Mouse (Mus musculus) CD4-positive, CD25-positive, alpha-beta regulatory T cell, adult 2 months (primary cell): ENCODE results near the gene Bpifa2.
"Not testable (repeated sequence)": the region's sequence is repeated elsewhere in the genome, so short reads cannot be mapped to it uniquely, and the experiment has no call there.

ENCODE experiments used
- DNase-seq: peaks from one replicate; pipeline ENCODE4 v3.0.0-alpha.2; 2012; ENCODE audit warnings: low read depth, low spot score

Bpifa2 gene

GRCm38 (mm10) chr2:154007965-154008364 is at the start of gene Bpifa2:
Bpifa2 (plus strand) TSS chr2:154008265.
- DNase-seq: no peak

- no peak for DNase-seq
Measured at GRCm38 (mm10) chr2:153962821-153963331, 45.2 kb upstream of the Bpifa2 start.

DNA sequence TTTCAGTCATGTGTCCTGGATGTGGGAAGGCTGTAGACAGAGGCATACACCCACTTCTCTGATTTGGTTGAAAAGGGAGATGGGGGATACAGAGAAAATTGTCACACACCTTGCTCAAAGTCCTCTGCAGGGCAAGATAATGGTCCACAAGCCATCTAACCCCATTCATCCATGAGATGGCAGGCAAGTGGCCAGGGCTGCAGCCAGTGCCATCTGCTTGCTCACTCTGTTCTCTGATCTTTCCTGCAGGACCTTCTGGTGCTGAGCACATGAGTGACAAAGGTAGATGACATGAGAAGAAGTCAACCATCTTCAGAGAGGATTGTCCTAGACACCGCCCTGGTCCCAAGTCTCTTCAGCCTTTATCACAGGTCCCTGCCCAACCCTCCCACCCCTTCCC is 44.7 kb upstream of the Bpifa2 start:
- DNase-seq: no peak

- no peak for DNase-seq
Measured at GRCm38 (mm10) chr2:153970221-153970620, 37.8 kb upstream of the Bpifa2 start.

- DNase-seq: no peak
Measured at GRCm38 (mm10) chr2:153974582-153974981, 33.5 kb upstream of the Bpifa2 start, which contains the start of gene Bpifa6. Bpifa6 (plus strand) TSS chr2:153974945.

- peak; percentile 64 for DNase-seq
Measured at GRCm38 (mm10) chr2:153995770-153996169, 12.3 kb upstream of the Bpifa2 start.

DNA sequence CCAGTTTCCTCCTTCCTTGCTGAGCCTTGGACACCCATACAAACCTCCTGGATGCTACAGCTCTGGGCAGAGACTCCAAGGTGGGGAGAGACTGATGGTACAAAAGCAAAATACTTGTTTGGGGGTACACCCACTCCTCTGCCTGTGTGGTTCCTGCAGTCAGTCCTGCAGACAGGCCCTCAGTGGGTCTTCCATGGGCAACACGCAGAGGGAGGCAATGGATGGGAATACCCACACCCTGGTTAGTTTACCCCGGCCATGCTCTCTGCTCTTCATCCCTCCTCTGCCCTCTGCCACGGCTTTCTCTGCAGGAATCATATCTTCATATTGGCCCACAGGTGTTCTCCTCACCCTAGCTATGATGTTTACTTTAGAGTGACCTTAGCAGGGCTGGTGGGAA is 7.6 kb upstream of the Bpifa2 start:
- no peak for DNase-seq

DNA sequence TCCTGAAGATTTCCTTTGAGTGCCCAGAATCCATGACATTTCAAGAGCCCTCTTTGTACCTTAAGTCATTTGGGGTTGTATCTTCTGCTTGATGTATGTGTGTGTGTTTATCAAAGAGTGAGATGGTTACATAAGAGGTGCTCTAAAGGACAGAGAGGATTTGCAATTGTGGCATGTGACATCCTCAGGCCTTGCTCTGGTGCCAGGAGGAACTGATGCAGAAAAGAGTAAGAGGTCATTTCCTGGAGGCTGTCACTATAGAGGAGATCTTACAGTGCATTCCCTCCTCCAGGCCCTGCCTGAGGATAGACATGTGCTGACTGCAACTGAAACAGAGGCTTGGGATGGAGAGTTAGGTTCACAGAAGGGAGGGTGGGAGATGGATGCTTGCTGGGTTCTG is 7.0 kb upstream of the Bpifa2 start:
- DNase-seq: no peak

GRCm38 (mm10) chr2:154004456-154004855 is 3.6 kb upstream of the Bpifa2 start:
- no peak for DNase-seq

GRCm38 (mm10) chr2:154005094-154005493 is 3.0 kb upstream of the Bpifa2 start:
- no peak for DNase-seq

GRCm38 (mm10) chr2:154005734-154006133 is 2.3 kb upstream of the Bpifa2 start:
- DNase-seq: no peak

DNA sequence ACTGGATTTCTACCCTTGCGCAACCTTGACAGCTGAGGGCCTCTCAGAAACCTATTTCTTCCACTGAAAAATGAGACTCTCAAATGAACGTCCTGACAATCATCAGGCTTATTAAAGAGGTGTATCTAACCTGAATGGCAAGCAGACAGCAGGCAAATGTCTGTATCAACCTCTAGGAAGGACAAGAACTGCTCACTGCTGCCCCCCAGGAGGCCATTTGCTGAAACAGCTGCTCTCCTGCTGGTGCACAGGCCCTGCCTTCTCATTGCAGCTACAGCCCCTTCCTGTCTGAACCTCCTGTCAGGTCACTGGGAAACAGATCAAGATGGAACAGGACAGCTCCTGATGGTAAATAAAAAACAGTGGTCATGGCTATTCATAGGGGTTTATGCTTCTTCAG is 1.7 kb upstream of the Bpifa2 start:
- no peak for DNase-seq

DNA sequence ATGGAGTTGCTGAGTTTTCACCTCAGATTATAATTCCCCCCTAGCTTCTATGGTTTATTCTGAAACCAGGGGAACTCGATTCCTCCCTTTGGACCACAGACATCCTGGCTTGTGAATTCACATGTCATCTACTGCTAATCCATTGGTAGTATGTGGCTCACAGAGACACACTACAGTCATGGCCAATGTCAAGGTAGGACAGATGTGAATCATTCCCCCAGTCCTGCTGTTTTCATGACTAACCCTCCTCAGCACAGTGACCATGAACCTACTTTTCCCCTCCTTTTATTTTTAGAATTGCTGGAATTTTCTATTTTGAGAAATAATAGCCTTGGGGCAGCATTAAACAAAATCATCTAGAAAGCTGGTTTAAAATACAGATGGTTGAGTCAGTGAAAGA is 684 bp upstream of the Bpifa2 start:
- no peak for DNase-seq

GRCm38 (mm10) chr2:154017990-154018389 is 9.9 kb downstream of the Bpifa2 start:
- DNase-seq: no peak

GRCm38 (mm10) chr2:154024676-154025075 is 16.6 kb downstream of the Bpifa2 start:
- DNase-seq: not testable (repeated sequence)

DNA sequence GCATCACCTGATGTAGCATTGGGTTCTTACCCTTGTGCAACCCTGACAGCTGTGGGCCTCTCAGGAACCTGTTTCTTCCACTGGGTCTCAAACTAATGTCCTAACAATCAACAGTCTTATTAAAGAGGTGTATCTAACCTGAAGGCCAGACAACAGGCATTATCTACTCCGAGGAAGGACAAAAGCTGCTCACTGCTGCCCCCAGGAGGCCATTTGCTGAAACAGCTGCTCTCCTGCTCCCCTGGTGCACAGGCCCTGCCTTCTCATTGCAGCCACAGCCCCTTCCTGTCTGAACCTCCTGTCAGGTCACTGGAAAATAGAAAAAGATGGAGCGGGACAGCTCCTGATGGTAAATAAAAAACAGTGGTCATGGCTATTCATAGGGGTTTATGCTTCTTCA is 30.9 kb downstream of the Bpifa2 start:
- DNase-seq: peak; percentile 46

GRCm38 (mm10) chr2:154044743-154045142 is 36.7 kb downstream of the Bpifa2 start:
- no peak for DNase-seq

- no peak for DNase-seq
Measured at GRCm38 (mm10) chr2:154058690-154059089, 50.6 kb downstream of the Bpifa2 start.
